Mouse (Mus musculus) B cell, adult 62 days (primary cell): ENCODE results near the gene Dlx5. TPM values are rescaled to one million over a fixed set of nuclear protein-coding genes. Genes with fewer than 3 reads are reported as not detected.

Source experiments
- total RNA-seq: library from RNA; stranded (reverse); gene quantifications from 4 replicates; pipeline ENCODE4 v1.2.4, GENCODE M21; 2023

The Dlx5 gene
- total RNA-seq: not detected in 4 replicates

GRCm38 (mm10) chr6:6881638-6882190 lies at the start of gene Dlx5:
TSS of gene Dlx5 (minus strand) at chr6:6882085.

DNA sequence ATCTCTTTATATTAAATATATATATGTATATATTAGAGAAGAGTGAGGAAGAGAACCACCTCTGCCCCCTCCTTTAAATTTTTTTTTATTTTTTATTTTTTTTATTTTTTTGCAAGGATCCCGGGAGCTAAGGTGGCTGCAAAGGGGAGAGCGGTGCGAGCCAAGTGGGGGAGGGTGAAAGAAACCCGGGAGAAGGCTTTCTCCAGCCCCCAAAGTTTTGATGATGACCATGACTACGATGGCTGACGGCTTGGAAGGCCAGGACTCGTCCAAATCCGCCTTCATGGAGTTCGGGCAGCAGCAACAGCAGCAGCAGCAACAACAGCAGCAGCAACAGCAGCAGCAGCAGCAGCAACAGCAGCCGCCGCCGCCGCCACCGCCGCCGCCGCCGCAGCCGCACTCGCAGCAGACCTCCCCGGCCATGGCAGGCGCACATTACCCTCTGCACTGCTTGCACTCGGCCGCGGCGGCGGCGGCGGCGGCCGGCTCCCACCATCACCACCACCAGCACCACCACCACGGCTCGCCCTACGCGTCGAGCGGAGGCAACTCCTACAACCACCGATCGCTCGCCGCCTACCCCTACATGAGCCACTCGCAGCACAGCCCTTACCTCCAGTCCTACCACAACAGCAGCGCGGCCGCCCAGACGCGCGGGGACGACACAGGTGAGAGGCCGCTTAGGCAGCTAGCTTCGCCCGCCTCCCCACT lies 18.6 kb downstream of the Dlx5 start, which contains the start of gene Dlx6:
TSS of gene Dlx6 (plus strand) at position 175 of the 711 bp plus-strand sequence.

Other genes starting within 250 kb of the Dlx5 start
- gene Dlx6, start 18.8 kb downstream of the Dlx5 start, total RNA-seq: not detected in 4 replicates
- 3.5 to 4.5 TPM (median 3.9 TPM) in 4 replicates for gene Sdhaf3, start 73.9 kb upstream of the Dlx5 start, total RNA-seq